Mouse (Mus musculus): ENCODE measurements around the gene Sirt4.

DNA sequence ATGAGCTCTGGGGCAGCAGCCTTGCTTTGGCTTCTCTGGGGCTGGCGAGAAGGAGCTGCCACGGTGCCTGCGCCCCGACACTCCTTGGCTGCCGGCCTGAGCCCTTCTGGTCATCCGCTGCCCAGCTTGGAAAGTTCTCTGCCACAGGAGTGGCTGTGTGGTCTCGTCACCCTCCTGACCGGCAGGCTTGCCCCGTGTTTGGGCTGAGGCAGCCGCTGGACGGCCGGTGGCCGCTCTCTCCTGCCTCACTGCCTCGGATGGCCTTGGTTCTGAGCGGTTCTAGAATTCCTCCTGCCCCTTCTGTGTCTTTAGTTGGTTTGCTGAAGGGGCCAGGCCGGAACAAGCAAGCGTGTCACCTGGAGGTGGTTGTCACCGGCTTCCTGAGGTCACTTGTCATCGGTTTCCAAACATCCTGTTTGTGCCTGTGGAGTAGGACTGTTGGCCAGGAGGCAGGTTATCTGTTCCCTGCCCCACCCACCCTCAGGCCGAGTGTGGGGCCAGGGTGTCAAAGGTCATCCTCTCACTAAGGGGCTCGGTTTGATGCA is 35.9 kb upstream of the Sirt4 start:
- TF ChIP-seq CTCF (conservative IDR thresholded peaks at IDR 0.05; ENCODE audit: low read length) (no peak), POU5F1 (IDR thresholded peaks at IDR 0.05; ENCODE audit: borderline replicate concordance, low read length) (no peak), NANOG (IDR thresholded peaks at IDR 0.05; ENCODE audit: borderline replicate concordance, low read length) (no peak)
